Mouse (Mus musculus) liver, adult 2 months (tissue): ENCODE data around the gene Ephb2.

ENCODE experiments used
- CTCF ChIP-seq: fragments of 200-500 bp; IDR thresholded peaks from 2 replicates; pipeline ENCODE4 v1.5.1; 2011; ENCODE audit warnings: low read depth, low read length, control low read depth
- POLR2A ChIP-seq: fragments of 200-500 bp; IDR thresholded peaks from 2 replicates; pipeline ENCODE4 v1.6.1; 2011; ENCODE audit warnings: low read length, control low read depth; ENCODE audit not compliant: insufficient read depth; ENCODE audit errors: extremely low read depth

DNA sequence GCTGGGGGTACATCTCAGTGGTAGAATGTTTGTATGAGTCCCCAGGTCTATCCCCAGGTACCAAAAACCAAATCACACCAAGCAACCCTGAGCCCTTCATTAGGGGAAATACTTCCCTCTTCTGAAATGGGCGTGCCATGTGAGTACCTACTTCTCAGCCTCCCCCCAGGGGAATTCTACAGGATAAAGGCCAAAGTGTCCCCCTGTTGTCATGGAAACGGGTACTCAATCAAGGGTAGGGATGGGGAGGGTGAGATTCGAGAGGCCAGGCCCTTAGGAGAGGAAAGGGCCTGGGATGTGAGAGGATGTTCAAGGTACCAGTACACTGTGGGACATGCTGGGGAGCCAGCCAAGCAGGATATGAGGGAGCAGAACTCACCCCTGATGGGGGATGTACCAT lies 61.6 kb downstream of the Ephb2 start:
- no peak for TF ChIP-seq CTCF
- TF ChIP-seq POLR2A, result no peak
